Mouse (Mus musculus) embryonic facial prominence, embryonic 11.5 days (tissue): ENCODE measurements at regions not wholly inside any gene's neighbourhood (a gene's known extent, or its start where the extent isn't known, plus 50 kb on each side); places are given as distances from the start of the nearest gene placed in this dataset.

ENCODE experiments used
- ATAC-seq: fragments of 200-750 bp; cut with Nextera tagmentation; replicated peaks from 2 replicates; pipeline ENCODE4 v1.8.0; 2017; ENCODE audit warnings: low read depth; ENCODE audit not compliant: insufficient number of reproducible peaks, low FRiP score, low TSS enrichment
- DNase-seq: peaks from one replicate; pipeline ENCODE4 v3.0.0-alpha.2; 2015; ENCODE audit warnings: low spot score
- H3K27ac ChIP-seq: fragments of 300-500 bp; sonication (generic); replicated peaks from 2 replicates; pipeline ENCODE4 v1.5.1; 2014; ENCODE audit warnings: mild to moderate bottlenecking, low read depth, low read length, control low read depth
- H3K27me3 ChIP-seq: fragments of 300-500 bp; sonication (generic); 2 replicates; pipeline ENCODE4 v1.6.1; 2014; ENCODE audit warnings: mild to moderate bottlenecking, low read length, moderate library complexity, mixed read lengths; ENCODE audit not compliant: control insufficient read depth, insufficient read depth
- H3K36me3 ChIP-seq: fragments of 300-500 bp; sonication (generic); replicated peaks from 2 replicates; pipeline ENCODE4 v1.6.1; 2014; ENCODE audit warnings: low read depth, mild to moderate bottlenecking, low read length, moderate library complexity, mixed read lengths; ENCODE audit not compliant: control insufficient read depth, insufficient read depth
- H3K4me1 ChIP-seq: fragments of 300-500 bp; sonication (generic); 2 replicates; pipeline ENCODE4 v1.6.1; 2014; ENCODE audit warnings: low read length, mixed read lengths; ENCODE audit not compliant: control insufficient read depth, insufficient read depth
- H3K4me2 ChIP-seq: fragments of 300-500 bp; sonication (generic); 2 replicates; pipeline ENCODE4 v1.6.1; 2014; ENCODE audit warnings: low read depth, mild to moderate bottlenecking, control low read depth, low read length, moderate library complexity
- H3K4me3 ChIP-seq: fragments of 300-500 bp; sonication (generic); 2 replicates; pipeline ENCODE4 v1.5.1; 2014; ENCODE audit warnings: low read depth, low read length, control low read depth
- H3K9ac ChIP-seq: fragments of 300-500 bp; sonication (generic); replicated peaks from 2 replicates; pipeline ENCODE4 v1.6.1; 2014; ENCODE audit warnings: mild to moderate bottlenecking, control low read depth, low read length
- H3K9me3 ChIP-seq: fragments of 300-500 bp; sonication (generic); replicated peaks from 2 replicates; pipeline ENCODE4 v1.6.1; 2016; ENCODE audit warnings: mild to moderate bottlenecking, low read length, inconsistent platforms, mixed read lengths; ENCODE audit not compliant: control insufficient read depth
- WGBS: fragments of 180-500 bp; shearing (Covaris S2); extraction: QIAGEN DNeasy Blood & Tissue Kit; methylation state at CpG from one replicate; pipeline ENCODE4 v1.1.7; 2014; 5-methylcytosine and 5-hydroxymethylcytosine counted together

DNA sequence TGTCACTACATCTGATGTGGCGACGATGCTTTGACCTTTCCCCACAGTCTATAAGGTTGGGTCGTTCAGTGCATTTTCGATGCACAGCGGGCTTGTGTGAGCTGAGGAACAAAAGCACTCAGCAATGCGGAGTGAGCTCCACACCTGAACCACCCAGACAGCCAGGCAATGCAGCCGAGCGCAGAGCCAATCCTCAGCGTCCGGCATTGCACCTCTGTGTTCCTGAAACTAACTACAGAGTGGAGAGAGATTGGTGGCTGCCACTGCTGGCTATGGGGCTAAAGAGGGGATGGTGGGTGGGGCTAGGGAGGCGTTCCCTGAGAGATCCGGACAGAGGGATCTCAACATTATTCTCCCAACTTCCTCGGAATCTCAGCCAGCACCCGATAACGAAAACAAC is 139.1 kb downstream of the Kif26a start:
- Histone ChIP-seq H3K4me1 (peaks cover 4% of the 10 kb centered on the region; the same call in 1 of the 2 replicates), H3K27ac (no peak overlapping the region), H3K27me3 (no peaks in the 10 kb centered on the region), H3K9ac (no peak overlapping the region), H3K36me3 (no peaks in the 10 kb centered on the region), H3K4me2 (no peak overlapping the region), H3K9me3 (no peaks in the 10 kb centered on the region), H3K4me3 (no peak overlapping the region)
- 55% methylated on average over 15 of the region's 15 CpGs for WGBS
- no peak for ATAC-seq
- no peak for DNase-seq

DNA sequence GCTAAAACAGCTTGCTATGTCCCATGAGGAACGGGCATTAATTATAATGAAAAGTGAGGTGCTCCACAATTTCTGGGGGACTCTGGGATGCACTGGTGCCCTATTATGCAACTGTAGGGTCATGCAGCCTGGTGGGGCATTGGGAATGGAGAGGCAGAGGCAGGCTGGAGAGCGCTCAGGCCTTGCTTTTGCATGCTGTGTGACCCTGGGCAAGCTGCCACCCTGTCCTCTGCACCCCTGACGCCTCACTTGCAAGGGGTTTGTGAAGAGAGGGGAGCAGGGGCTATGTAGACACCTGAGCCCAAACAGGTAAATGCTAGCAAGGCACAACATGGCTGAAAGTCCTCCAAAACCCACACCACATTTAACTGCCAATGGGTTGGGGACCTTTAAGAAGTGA is 142.8 kb downstream of the Kif26a start:
- Histone ChIP-seq H3K4me1 (peaks cover 4% of the 10 kb centered on the region; the same call in 1 of the 2 replicates), H3K9ac (no peak overlapping the region; the same call in 1 of the 2 replicates), H3K4me3 (no peak overlapping the region), H3K9me3 (no peaks in the 10 kb centered on the region), H3K4me2 (no peak overlapping the region), H3K27me3 (no peaks in the 10 kb centered on the region), H3K27ac (no peak overlapping the region), H3K36me3 (no peaks in the 10 kb centered on the region)
- WGBS, result 75% methylated on average over 3 of the region's 3 CpGs
- ATAC-seq, result no peak
- no peak for DNase-seq

DNA sequence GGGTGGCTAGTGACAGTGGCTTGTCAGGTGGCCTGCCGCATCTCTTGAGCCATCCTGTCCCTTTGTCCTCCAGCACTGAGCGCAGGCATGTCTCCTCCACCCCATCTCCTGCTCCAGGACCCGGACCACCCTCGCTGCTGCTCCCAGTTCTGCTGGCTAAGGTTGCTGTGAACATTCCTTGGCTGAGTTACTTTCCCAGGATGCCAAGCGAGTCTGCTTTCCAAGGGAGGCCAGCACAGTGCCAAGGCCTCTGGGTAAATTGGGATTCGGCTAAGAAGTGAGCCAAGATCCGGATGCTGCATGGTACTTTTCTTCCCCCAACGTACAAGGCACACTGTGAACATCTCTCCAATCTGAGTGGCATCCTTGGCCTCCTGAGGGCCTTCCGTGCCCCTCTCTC is 144.3 kb downstream of the Kif26a start:
- H3K4me1 ChIP-seq, result peaks cover 4% of the 10 kb centered on the region; the same call in 1 of the 2 replicates
- ATAC-seq, result no peak
- no peak overlapping the region for H3K9ac ChIP-seq
- H3K4me2 ChIP-seq, result no peak overlapping the region
- H3K4me3 ChIP-seq, result no peak overlapping the region
- H3K36me3 ChIP-seq, result no peaks in the 10 kb centered on the region
- H3K27me3 ChIP-seq, result no peaks in the 10 kb centered on the region
- 88% methylated on average over 9 of the region's 9 CpGs for WGBS
- no peaks in the 10 kb centered on the region for H3K9me3 ChIP-seq
- DNase-seq, result no peak
- no peak overlapping the region for H3K27ac ChIP-seq

DNA sequence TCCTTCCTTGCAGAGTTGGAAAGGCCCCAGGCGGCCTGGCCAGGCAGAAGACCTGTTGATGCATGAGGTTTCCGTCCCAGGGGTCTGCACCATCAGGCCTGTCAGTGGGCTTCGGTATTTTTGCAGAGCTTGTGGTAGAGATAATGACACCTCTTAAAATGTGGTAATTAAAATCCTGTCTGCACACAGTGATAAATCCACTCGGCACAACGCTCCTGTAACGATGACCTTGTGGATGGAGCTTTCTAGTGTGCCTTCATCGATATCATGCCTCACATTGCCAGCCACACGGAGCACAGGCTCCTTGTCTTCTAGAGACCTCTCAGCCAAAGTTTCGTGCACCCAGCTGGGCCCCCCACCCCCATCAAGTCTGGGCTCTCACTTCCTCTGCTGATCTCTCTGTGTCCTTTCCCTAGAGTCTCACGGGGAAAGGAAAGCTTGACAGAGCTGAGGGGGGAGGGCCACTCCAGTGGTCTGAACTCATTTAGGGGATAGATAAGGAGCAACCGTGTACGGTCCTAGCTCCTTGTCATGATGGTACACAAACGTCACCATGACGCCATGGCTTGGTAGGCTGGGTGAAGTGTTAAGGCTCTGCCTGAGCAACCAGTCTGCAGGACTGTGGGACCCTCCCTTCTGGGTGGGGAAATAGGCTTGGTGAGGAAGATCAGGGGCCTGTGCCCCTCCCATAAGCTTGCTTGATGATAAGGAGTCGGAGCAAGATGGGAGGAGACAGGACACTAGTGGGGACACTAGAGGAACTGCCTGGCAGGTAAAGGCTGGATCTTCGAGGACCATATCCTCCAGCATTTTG is 145.9 kb downstream of the Kif26a start:
- no peaks in the 10 kb centered on the region for H3K36me3 ChIP-seq
- ATAC-seq (no peak), DNase-seq (no peak)
- no peak overlapping the region for H3K4me3 ChIP-seq
- 77% methylated on average over 16 of the region's 16 CpGs for WGBS
- no peak overlapping the region for H3K4me2 ChIP-seq
- H3K27me3 ChIP-seq, result no peaks in the 10 kb centered on the region
- no peak overlapping the region for H3K9ac ChIP-seq
- no peaks in the 10 kb centered on the region for H3K9me3 ChIP-seq
- no peak overlapping the region for H3K27ac ChIP-seq
- peaks cover 4% of the 10 kb centered on the region; the same call in 1 of the 2 replicates for H3K4me1 ChIP-seq

DNA sequence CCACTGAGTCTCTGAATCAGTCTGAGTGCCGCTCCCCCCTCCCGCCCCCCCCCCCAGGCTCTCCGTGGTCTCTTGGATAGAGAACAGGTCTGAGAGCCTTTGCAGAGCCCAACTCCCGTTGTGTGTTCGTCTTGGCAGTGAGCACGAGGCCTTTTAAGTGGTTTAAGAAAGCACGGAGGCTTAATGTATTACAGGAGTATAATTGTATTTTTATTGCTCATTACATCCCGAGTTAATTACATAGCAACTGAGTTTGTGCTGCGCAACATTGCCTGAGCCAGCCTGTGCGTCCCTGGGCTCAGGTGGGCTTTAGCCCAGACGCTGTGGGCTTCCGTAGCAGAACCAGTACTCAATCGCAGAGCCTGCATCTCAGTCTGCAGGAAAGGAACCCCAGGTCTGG is 147.1 kb downstream of the Kif26a start:
- DNase-seq, result no peak
- Histone ChIP-seq H3K4me3 (no peak overlapping the region), H3K4me1 (peaks cover under 1% of the 10 kb centered on the region; the same call in 1 of the 2 replicates), H3K9me3 (no peaks in the 10 kb centered on the region), H3K4me2 (no peak overlapping the region), H3K27me3 (no peaks in the 10 kb centered on the region), H3K9ac (no peak overlapping the region), H3K36me3 (no peaks in the 10 kb centered on the region), H3K27ac (no peak overlapping the region)
- no peak for ATAC-seq
- WGBS, result 73% methylated on average over 13 of the region's 13 CpGs

DNA sequence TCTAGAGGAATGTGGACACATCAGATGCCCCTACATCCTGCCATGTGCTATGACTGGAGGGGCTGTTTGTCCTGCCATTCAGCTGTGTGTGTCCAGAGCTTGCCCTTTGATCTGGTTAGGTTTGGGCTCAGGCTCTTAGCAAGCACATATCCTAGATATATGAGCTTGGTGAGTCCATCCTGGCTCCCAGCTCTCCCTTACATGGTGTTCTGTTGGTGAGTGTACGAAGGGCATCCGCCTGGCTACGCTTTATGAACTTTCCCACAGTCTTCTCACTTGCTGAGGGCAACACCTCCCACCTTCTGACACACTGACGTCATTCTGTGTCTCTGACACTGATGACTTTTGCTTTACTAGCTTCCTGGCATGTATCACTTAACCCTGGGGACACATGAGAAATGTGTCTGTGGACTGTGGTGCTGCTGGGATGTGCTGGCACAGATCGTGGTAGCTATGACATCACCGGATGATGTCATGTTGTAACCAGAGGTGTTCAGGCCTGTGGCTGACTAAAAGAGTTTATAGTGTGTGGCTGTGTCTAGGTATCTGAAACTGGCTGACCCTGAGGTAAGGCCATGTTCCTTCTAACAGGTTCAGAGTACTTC is 149.4 kb downstream of the Kif26a start:
- Histone ChIP-seq H3K9me3 (no peaks in the 10 kb centered on the region), H3K27me3 (no peaks in the 10 kb centered on the region), H3K4me1 (no peaks in the 10 kb centered on the region), H3K4me2 (no peak overlapping the region), H3K36me3 (no peaks in the 10 kb centered on the region), H3K9ac (no peak overlapping the region), H3K27ac (no peak overlapping the region), H3K4me3 (no peak overlapping the region)
- 87% methylated on average over 6 of the region's 6 CpGs for WGBS
- DNase-seq, result no peak
- no peak for ATAC-seq

DNA sequence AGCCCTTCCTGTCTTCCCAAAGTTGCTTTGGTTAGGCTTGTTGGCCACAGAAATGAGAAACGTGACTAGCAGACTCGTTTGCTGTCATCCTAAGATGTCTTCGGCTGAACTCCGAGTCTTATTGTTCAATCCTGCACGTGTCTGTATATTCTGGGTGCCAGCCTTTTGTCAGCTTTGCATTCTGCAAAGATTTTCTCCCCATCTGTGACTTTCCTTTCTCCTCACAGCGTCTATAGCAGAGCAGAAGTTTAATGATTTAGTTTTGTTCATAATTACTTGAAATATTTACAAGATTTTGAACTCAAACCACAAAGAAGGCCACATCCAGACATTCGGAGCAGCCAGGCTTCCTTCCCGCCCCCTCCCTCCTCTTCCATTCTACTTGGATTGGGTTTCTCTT is 152.5 kb downstream of the Kif26a start:
- 86% methylated on average over 8 of the region's 8 CpGs for WGBS
- Histone ChIP-seq H3K4me3 (no peak overlapping the region), H3K4me2 (no peak overlapping the region), H3K27me3 (no peaks in the 10 kb centered on the region), H3K36me3 (no peaks in the 10 kb centered on the region), H3K9ac (no peak overlapping the region), H3K4me1 (peaks cover 14% of the 10 kb centered on the region), H3K27ac (no peak overlapping the region), H3K9me3 (no peaks in the 10 kb centered on the region)
- ATAC-seq (no peak), DNase-seq (no peak)

DNA sequence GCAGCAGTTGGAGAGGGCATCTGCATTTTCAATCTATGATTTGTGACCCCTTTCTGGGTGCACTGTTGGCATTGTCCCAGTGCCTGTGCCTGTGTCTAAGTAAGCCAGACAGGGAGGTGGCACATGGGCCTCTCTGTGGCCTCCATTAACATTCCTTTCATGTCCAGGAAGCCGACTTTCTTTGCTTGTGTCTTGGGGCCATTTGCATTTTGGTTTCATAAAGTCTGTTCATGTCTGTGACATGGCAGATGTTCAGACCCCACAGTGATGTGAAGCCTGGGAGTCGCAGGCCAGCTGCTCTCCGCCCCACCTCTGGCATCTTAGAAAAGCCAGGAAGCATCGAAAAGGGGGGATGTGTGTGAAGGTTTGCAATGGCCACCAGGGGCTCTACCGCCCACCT is 153.1 kb downstream of the Kif26a start:
- H3K9me3 ChIP-seq, result no peaks in the 10 kb centered on the region
- no peaks in the 10 kb centered on the region for H3K27me3 ChIP-seq
- DNase-seq (no peak), ATAC-seq (no peak)
- no peak overlapping the region for H3K4me2 ChIP-seq
- 64% methylated on average over 5 of the region's 5 CpGs for WGBS
- no peak overlapping the region for H3K27ac ChIP-seq
- no peaks in the 10 kb centered on the region for H3K36me3 ChIP-seq
- H3K9ac ChIP-seq, result no peak overlapping the region
- peaks cover 14% of the 10 kb centered on the region for H3K4me1 ChIP-seq
- H3K4me3 ChIP-seq, result no peak overlapping the region
